Mouse (Mus musculus) stomach, postnatal 0 days (tissue): ENCODE measurements at regions not wholly inside any gene's neighbourhood (a gene's known extent, or its start where the extent isn't known, plus 50 kb on each side); places are given as distances from the start of the nearest gene placed in this dataset.

Experiments used
- CTCF ChIP-seq: IDR thresholded peaks from 2 replicates; pipeline ENCODE4 v1.5.1; 2016; ENCODE audit warnings: antibody characterized with exemption, low read depth, mild to moderate bottlenecking, moderate library complexity
- EP300 ChIP-seq: optimal IDR thresholded peaks from 2 replicates; pipeline ENCODE3; 2016; ENCODE audit warnings: antibody characterized with exemption

DNA sequence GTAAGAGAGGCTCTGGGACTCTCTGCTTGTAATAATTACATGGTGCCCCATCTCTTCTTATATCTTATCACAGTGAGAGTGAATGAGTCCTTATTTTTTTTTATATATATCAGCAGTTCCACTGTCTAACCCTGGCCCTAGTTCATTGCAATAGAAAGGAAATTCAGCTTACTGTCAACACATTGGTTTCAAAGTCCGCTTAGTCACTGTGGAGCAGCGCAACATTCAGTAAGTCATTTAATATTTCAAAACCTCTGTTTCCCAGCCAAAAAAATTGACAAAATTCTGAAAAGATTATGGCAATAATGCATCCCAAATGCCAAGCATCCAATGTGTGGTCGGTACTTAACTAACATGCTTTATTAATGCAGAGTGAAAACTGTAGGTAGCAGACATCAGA is 343.6 kb downstream of the Mctp2 start:
- TF ChIP-seq CTCF = no peak
- TF ChIP-seq EP300 = no peak
